8 mouse cellular contexts compared by ENCODE assay signal in the genomic region with DNA sequence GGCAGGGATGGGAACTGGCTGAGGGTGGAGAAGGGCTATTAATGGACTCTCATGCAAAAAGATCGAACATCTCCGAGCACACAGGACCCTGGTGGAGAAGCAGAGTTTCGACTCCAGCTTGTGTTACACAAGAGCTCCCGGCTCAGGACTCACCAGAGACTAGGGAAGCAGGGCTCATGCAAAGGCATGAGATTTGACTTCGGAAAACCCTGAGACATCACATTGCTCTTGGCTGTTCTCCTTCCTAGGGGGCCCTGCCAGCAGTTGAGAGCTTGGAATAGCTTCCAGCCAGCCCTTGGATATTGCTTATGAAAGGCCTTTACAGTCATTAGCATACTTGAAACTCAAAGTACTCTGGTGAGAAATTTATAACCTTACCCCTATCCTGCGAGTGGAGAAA. TPM values are rescaled to one million over a fixed set of nuclear protein-coding genes. Genes with fewer than 3 reads are reported as not detected.
A peak's percentile ranks its signal among the peaks of the same experiment; 100 is the strongest.
DNase-seq lines count a peak whose midpoint lies in the region; ATAC-seq and TF ChIP-seq lines count a peak whose summit lies in the region.

No protein-coding gene starts in this region.

- intact Hi-C loops in heart, postnatal 25 days (cut with DNase I): no loop called here

- no peak overlapping the region for H3K4me3 ChIP-seq in forebrain, postnatal 0 days (ENCODE audit: low read depth, low read length)
- no peak overlapping the region for H3K4me3 ChIP-seq in forebrain, embryonic 13.5 days
- no peak overlapping the region for H3K4me3 ChIP-seq in neural tube, embryonic 13.5 days
- no peak overlapping the region for H3K4me3 ChIP-seq in stomach, postnatal 0 days (ENCODE audit: low read depth, low read length)

- peak; percentile 21; the same call in 1 of the 2 replicates for ATAC-seq in forebrain, postnatal 0 days
- no peak for ATAC-seq in forebrain, embryonic 13.5 days
- no peak for ATAC-seq in neural tube, embryonic 13.5 days (ENCODE audit: low read depth)
- ATAC-seq in stomach, postnatal 0 days (ENCODE audit: low FRiP score, low TSS enrichment): no peak
- no peak for ATAC-seq in erythroblast, adult 5-6 weeks (replicated peaks; ENCODE audit: low FRiP score, poor library complexity, severe bottlenecking)

- H3K27ac ChIP-seq in forebrain, postnatal 0 days (ENCODE audit: low read depth, low read length): no peak overlapping the region
- H3K27ac ChIP-seq in forebrain, embryonic 13.5 days: no peak overlapping the region
- H3K27ac ChIP-seq in neural tube, embryonic 13.5 days (replicated peaks): peak overlapping the region; percentile 52
- H3K27ac ChIP-seq in stomach, postnatal 0 days (replicated peaks): 0 out of 2 replicates have a peak overlapping the region, but pooled peaks have one; percentile 53

- peaks cover 10% of the 10 kb centered on the region for H3K4me1 ChIP-seq in forebrain, postnatal 0 days (ENCODE audit: insufficient read depth)
- H3K4me1 ChIP-seq in forebrain, embryonic 13.5 days: peaks cover 54% of the 10 kb centered on the region
- H3K4me1 ChIP-seq in neural tube, embryonic 13.5 days (replicated peaks): peaks cover 64% of the 10 kb centered on the region
- H3K4me1 ChIP-seq in stomach, postnatal 0 days (replicated peaks; ENCODE audit: control insufficient read depth, insufficient read depth): no peaks in the 10 kb centered on the region

- no peak for TF ChIP-seq CTCF in forebrain, postnatal 0 days (IDR thresholded peaks at IDR 0.05; ENCODE audit: low read depth)
- TF ChIP-seq CTCF in stomach, postnatal 0 days (IDR thresholded peaks at IDR 0.05; ENCODE audit: low read depth): peak; percentile 40

- DNase-seq in forebrain, postnatal 0 days: peak; percentile 30
- DNase-seq in neural tube, embryonic 10.5 days (ENCODE audit: extremely low spot score, low spot score): no peak
- DNase-seq in heart, postnatal 25 days (ENCODE audit: low spot score): peak; percentile 68
- DNase-seq in stomach, postnatal 0 days (ENCODE audit: low spot score): no peak
- DNase-seq in adrenal gland, adult 2 months: no peak

- WGBS in forebrain, postnatal 0 days: 61% methylated on average over 6 of the region's 6 CpGs
- 89% methylated on average over 6 of the region's 6 CpGs for WGBS in forebrain, embryonic 13.5 days
- 39% methylated on average over 6 of the region's 6 CpGs for WGBS in neural tube, embryonic 13.5 days
- WGBS in stomach, postnatal 0 days: 43% methylated on average over 6 of the region's 6 CpGs

- no peak for TF ChIP-seq EP300 in stomach, postnatal 0 days (optimal IDR thresholded peaks at IDR 0.05)

- no peaks in the 10 kb centered on the region for H3K9me3 ChIP-seq in forebrain, postnatal 0 days (ENCODE audit: low read length)
- no peaks in the 10 kb centered on the region for H3K9me3 ChIP-seq in forebrain, embryonic 13.5 days (replicated peaks)
- no peaks in the 10 kb centered on the region for H3K9me3 ChIP-seq in neural tube, embryonic 13.5 days
- H3K9me3 ChIP-seq in stomach, postnatal 0 days (ENCODE audit: control insufficient read depth, low read length): no peaks in the 10 kb centered on the region

- H3K36me3 ChIP-seq in forebrain, postnatal 0 days (ENCODE audit: insufficient read depth): no peaks in the 10 kb centered on the region
- H3K36me3 ChIP-seq in forebrain, embryonic 13.5 days (ENCODE audit: poor library complexity, severe bottlenecking): 0 out of 2 replicates have a peak, but pooled peaks cover 4% of the 10 kb centered on the region
- peaks cover 13% of the 10 kb centered on the region for H3K36me3 ChIP-seq in neural tube, embryonic 13.5 days
- H3K36me3 ChIP-seq in stomach, postnatal 0 days (ENCODE audit: control insufficient read depth, insufficient read depth, low read length): no peaks in the 10 kb centered on the region

- H3K27me3 ChIP-seq in forebrain, postnatal 0 days (ENCODE audit: insufficient read depth, low read length): no peaks in the 10 kb centered on the region
- H3K27me3 ChIP-seq in forebrain, embryonic 13.5 days: peaks cover 3% of the 10 kb centered on the region; the same call in 1 of the 2 replicates
- peaks cover 40% of the 10 kb centered on the region for H3K27me3 ChIP-seq in neural tube, embryonic 13.5 days
- H3K27me3 ChIP-seq in stomach, postnatal 0 days (ENCODE audit: control insufficient read depth, insufficient read depth, low read length): no peaks in the 10 kb centered on the region

- no peak overlapping the region for H3K4me2 ChIP-seq in forebrain, postnatal 0 days (ENCODE audit: low read depth)
- H3K4me2 ChIP-seq in forebrain, embryonic 13.5 days: no peak overlapping the region
- H3K4me2 ChIP-seq in neural tube, embryonic 13.5 days: no peak overlapping the region
- H3K4me2 ChIP-seq in stomach, postnatal 0 days (replicated peaks; ENCODE audit: low read depth): no peak overlapping the region

- H3K9ac ChIP-seq in forebrain, postnatal 0 days: no peak overlapping the region
- no peak overlapping the region for H3K9ac ChIP-seq in forebrain, embryonic 13.5 days
- H3K9ac ChIP-seq in neural tube, embryonic 13.5 days: peak overlapping the region; percentile 9; the same call in 1 of the 2 replicates
- no peak overlapping the region for H3K9ac ChIP-seq in stomach, postnatal 0 days (ENCODE audit: low read length)

RNA-seq across cellular contexts. Expression of gene Pknox2, which starts 26.4 kb away (rescaled TPM):
- 20.9 and 26.1 TPM in 2 replicates for total RNA-seq in forebrain, postnatal 0 days (2014; rRNA removed)
- polyA plus RNA-seq in forebrain, postnatal 0 days (2015; fragmentation: Nextera tagmentation; extraction: Ambion mirVana): 26.3 and 27.9 TPM in 2 replicates
- polyA plus RNA-seq in forebrain, embryonic 13.5 days (2015; fragmentation: Nextera tagmentation; extraction: Ambion mirVana): 18.7 and 23.4 TPM in 2 replicates
- polyA plus RNA-seq in neural tube, embryonic 13.5 days (2015; fragmentation: Nextera tagmentation; extraction: Ambion mirVana): 59.2 and 65.0 TPM in 2 replicates
- 1 to 10 TPM; 6.3 to 8.3 TPM for total RNA-seq in heart, postnatal 25 days (2021)
- 2.4 and 3.3 TPM in 2 replicates for polyA plus RNA-seq in stomach, postnatal 0 days (2015; fragmentation: Nextera tagmentation; extraction: Ambion mirVana)
- total RNA-seq in erythroblast, adult 5-6 weeks (2015; ENCODE audit: low replicate concordance): 0.58 TPM in 1 of 2 replicates, not detected in the other
- 0.09 TPM in 1 of 2 replicates, not detected in the other for total RNA-seq in erythroblast, adult 5-6 weeks (2017; ENCODE audit: low replicate concordance)
- total RNA-seq in adrenal gland, adult 2 months (2021): 1 to 10 TPM; 2.9 to 3.5 TPM
- polyA plus RNA-seq in adrenal gland, adult 2 months (2012; rRNA removed): 1.8 and 2.1 TPM in 2 replicates

Comparison
In these comparisons a context has a peak if more than half of its experiments do, and no peak if none do; other contexts are left out.
1. DNase-seq: peak in forebrain, postnatal 0 days (single experiment) and heart, postnatal 25 days (single experiment); none in neural tube, embryonic 10.5 days (single experiment), stomach, postnatal 0 days (single experiment) and adrenal gland, adult 2 months (single experiment).
2. H3K27ac ChIP-seq: peak in neural tube, embryonic 13.5 days (single experiment) and stomach, postnatal 0 days (single experiment); none in forebrain, postnatal 0 days (single experiment) and forebrain, embryonic 13.5 days (single experiment).